Mouse (Mus musculus) right cerebral cortex, postnatal 10 days (tissue): ENCODE results near the gene Ino80d.

ENCODE experiments used
- DNase-seq, 2 experiments: peaks; one replicate each; pipeline ENCODE4 v3.0.0; 2021; ENCODE audit warnings: low spot score in 2 of 2

Gene Ino80d

GRCm38 (mm10) chr1:62991021-62991420 lies 123.4 kb downstream of the Ino80d start:
- no peak for DNase-seq

DNA sequence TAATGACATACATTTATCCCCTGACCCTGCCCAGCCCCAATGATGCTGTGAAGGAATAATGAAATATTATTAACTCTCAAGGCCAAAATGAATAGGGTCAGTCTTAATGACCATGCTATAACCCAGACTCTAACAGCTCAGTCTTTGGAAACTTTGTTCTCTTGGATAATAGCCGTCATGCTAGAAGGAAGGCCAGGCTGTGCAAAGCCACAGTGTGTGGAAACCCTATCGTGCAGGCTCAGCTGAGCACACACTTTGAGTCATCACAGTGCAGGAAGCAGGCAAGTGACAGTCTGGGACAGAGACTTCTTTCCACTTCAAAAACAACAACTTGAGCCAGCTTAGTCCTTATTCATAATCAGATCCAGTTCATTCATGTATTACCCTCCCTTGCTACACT lies 126.9 kb downstream of the Ino80d start:
- DNase-seq: no peak

- peak; percentile 54 to 74 for DNase-seq
These were observed 128.2 kb downstream of the Ino80d start for GRCm38 (mm10) chr1:62986267-62986666.

DNA sequence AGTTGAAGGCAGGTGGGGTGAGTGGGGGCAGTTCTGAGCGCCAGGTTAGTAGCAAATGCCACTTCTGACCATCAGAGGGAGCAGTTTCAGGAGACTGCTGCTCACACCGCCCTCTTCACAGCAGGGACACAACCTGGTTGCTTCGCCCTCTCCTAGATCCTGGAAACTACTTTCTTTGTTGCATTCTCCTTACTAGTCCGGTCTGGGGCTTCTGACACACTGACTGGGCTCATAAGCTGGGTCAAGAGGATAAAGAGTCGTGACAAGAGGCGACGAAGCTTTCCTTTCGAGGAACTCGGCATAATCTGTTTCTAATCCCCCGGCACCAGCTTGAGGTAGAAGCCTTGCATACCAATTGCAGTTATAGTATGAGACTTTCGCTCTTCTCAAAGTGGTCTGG lies 129.9 kb downstream of the Ino80d start:
- DNase-seq: peak; percentile 29 to 51

GRCm38 (mm10) chr1:62976742-62977141 lies 137.7 kb downstream of the Ino80d start:
- no peak for DNase-seq

- no peak for DNase-seq
These were observed 147.6 kb downstream of the Ino80d start for GRCm38 (mm10) chr1:62966885-62967284.

DNA sequence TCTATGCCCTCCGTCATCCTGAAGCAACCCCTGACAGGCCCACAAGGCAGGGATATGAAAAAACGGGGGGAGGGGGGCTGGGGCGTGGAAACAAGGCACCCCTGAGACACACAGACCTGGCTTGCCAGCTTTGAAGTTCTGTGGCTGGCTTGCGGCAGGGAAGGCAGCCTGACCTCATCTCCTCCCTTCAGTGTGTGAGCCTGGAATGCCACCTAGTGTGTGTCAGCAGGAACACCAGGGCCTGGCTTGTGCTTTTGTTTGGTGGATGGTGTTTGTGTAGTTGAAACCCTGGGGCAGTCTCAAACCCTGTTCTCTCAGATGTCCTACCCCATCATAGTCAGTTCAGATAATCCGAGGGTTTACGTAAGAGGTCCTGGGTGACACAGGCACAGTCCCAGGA lies 150.2 kb downstream of the Ino80d start:
- peak; percentile 85 to 86 for DNase-seq

DNA sequence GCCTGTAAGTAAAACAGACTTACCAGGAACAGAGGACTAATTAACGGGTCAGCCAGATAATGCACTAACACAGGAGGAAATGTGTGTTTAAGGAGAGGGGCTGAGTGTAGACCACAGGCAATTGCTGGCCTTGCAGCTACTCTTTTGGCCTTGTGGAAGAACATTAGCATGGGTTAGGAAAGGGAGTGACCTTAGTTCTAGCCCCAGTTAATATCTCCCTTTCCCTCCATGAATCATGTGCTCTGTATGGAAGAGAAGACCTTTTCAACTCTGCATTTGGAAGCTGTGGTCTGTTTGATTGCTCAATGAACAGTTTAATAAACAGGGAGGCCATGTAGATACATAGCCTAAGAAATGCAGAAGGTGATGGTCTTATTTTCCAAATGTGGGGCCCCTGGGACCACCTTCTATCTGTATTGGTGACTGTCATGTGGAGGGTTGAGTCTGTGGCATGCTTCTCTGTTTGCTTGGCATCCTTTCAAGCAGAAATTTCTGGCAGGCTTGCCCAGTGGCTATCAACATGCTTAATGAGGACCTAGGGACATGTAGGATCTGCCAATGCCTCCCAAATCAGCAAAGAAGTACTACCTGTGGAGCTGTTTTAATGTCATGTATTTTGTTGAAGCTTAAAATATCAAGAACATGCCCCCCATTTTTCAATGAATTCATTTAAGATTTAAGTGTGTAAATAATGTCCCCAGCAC lies 157.4 kb downstream of the Ino80d start:
- DNase-seq: no peak

DNA sequence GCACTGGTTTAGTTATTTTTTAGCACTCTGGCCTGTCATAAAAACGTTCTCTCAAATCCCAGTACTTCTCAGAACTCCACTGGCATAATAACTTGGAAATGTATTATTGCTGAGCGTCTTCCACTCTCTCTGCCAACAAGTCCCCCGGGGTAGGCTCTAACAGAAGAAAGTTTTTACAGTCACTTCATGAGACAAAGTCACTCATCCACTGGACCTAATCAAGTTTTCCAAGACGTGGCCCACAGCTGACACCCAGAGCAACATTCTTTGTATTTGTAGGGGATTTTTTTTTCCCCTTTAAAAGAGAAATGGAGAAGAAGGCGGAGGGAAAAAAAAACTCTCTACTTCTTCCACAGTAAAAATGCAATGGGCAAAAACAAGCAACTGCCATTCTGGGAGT lies 157.9 kb downstream of the Ino80d start:
- no peak for DNase-seq

DNA sequence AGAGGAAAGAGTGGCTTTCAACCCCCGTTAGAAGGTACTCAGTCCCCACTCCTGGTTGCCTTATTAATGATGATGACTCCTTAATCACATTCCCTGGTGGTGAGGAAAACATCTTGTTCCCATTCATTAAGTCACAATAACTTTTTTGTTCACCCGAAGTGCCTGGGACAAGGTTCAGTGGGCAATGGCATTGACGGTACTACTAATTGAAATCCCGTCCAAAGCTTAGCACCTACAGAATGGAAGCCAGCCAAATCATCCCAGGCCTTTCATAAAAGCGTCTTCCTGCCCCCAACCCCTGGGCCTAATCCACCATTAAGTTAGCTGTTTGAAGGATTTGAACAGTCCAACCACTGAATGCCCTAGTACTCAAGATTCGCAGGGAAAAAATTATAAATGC lies 159.1 kb downstream of the Ino80d start:
- no peak for DNase-seq

GRCm38 (mm10) chr1:62953036-62953435 lies 161.4 kb downstream of the Ino80d start:
- no peak for DNase-seq

DNA sequence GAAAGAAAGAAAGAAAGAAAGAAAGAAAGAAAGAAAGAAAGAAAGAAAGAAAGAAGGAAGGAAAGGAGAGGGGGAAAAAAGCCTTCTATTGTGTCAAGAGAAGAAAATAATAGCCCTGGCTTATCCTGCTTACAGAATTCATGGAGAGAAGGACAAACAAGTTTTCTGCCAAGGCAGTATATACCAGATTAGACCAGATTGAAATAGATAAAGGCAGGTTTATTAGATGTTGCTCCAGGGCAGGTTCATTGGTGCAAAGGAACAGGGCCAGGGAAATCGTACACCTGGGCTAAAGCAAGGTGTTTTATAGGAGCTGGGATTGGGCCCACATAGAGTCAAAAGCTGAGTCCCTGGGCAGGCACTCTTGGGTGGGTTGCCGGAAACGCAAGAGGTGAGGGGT lies 162.1 kb downstream of the Ino80d start:
- DNase-seq: no peak

DNA sequence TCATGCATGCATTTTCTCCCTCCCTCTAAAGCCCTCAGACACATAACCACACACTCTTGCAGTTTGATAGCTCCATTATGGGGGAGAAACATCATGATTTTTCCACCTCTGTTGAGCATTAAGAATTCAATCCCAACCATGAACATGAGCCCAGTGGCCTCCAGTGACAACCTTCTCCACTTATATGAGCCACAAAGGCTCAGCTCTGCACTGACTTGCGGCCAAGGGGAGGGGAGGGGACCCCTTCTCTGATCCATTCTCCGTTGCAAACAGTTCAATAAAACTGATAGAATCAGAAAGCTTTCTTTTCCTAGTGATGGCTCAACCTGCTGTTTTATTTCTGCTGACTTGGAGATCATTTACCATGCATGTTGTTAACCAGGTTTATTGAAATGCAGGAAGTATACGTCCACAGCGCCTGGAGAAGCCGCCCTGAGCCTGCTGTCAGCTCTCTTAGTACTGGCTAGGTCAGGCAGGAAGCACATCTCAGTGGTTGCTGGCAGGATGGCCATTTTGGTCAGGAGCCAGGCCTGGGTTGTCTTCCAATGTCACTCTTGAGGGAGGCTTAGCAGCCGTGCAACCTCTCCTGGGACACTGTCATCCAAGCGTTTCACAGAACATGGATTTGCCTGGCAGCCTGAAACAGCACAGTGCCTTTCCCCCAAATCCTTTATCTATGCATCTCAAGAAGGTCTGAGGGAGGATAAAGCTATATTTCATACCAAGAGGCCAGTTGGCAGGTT lies 163.2 kb downstream of the Ino80d start:
- DNase-seq: peak in 1 of 2 experiments; percentile 37

DNA sequence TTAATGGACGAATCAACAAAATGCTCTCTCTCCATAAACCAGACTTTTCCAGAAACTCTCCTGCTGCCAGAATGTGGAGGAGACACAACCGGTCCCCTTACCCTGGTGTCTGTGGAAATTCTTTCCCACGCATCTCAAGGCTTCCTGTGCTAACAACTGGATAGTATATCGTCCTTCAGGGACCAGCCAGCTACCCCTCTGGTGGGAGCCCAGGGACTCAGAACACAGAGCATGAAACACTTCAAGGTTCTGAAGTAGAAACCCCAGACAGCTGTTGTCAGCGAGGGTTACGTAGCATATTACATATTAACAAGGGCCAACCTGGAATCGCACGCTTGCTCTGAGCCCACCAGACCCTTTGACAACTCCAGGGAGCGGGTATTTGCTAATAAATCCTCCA lies 163.9 kb downstream of the Ino80d start:
- no peak for DNase-seq

DNA sequence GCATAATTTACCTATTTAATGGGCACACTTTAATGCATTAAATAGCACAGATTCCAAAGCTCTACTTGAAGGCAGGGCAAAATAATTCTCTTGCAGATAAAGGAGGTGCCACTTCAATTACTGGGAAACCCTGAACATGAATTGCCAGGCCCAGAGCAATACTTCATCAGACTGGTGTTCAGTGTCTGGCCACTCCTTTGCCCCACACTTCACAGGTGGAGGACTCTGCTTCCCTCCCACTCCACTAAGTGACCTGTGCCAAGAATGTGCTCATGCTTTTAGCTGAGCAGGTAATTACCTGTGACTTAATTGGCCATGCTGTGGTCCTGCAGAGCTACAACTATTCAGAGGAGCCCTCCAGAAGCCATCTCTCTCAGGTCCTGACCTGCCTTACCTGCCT lies 166.7 kb downstream of the Ino80d start:
- no peak for DNase-seq

DNA sequence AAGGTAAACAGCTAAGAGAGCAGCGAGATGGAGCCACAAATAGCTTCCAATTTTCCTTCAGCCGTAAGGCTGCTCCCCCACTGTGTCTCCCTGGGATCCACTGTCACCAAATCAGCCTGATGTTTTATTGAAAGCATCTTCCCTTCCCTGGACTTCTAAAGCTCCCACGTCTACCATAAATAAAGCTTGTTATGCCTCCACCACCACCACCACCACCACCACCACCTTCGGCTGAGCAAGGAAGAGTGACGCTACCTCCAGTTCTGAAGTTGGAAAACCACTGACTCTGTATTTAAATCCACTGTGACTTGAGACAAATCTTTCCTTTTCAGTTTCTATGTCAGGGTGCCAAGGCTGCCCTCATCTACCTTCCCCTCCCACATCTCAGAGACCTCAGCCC lies 167.5 kb downstream of the Ino80d start:
- DNase-seq: no peak

DNA sequence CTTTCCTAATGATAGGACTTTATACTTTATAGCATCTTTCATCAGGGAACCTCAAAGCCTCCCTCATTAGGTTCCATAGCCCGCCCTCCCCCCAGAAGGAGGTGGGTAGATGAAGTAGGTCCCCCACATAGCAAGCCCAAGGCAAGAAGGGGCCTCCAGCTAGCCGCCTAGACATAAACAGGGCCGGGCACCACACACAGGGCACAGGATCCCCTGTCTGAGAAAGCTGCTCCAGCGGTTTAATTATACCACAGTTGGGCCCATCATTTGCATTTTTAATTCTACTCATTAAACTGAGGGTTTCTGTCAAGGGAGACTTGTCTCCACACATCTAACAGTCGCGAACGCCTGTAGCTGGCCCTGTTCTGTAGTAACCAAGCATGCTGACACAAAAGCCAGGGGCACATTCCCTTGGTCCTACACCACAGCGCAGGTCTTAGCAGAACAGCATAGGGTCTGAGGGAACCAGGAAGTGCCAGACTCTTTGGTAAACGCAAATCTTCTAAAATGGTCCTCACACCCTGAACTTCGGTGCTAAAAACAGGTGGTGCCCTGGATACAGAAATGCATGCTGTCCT lies 179.6 kb downstream of the Ino80d start:
- no peak for DNase-seq

DNA sequence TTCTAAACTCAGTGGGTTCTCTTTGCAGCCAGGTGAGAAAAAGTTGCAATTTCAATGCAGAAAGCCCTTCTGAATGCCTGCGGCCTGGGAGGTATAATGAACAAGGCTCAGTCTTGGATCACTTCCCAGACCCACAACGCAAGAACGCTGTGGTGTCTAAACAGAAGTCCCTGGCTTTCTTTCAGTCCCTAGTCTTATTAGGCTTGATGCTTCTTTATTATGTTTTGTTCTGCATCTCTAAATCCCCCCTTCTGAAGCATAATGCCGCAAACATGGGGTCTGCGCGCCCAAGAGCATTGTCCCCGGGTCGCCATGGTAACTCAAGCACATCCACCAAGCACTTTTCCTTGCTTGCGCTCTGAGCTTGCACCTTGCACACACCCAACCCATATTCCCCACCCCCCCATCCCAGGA lies 180.4 kb downstream of the Ino80d start:
- peak; percentile 65 to 74 for DNase-seq

DNA sequence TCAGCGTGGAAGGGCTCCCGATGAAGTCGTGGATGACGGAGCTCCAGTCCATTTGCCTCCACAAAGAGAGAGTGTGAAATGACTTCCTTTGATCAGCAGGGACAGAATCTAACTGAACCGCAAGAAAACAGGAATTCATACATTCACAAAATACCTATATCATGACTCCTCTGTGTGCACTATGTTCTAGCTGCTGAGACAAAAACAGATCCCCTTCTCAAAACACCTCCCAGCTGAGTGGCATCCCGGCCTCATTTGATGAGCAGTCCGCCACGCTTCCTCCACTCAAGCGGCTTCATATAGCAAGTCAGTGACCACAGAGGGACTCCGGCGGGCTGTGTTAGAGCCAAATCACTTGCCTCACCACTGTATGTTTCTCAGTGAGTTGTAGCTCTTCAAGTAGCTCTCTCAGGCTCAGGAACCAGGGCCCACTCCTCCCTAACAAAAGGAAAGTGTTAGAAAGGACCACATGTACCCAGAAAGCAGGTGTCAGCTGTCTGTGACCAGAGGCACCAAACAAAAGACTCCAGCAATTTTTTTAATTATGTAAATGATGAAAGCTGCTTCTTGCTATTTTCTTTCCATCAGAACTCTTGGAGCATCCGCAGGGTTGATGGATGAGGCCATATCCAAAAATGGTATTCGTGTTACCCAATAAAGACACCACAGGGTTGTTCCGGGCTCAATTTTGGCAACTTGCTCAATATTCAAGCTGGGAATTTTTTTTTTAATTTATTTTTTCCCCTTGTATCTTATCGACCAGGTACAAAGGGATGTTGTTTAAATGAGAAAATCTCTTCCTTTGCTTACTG lies 181.0 kb downstream of the Ino80d start:
- no peak for DNase-seq

GRCm38 (mm10) chr1:62929477-62929876 lies 185.0 kb downstream of the Ino80d start:
- DNase-seq: peak; percentile 78 to 88

- DNase-seq: no peak
These were observed 195.2 kb downstream of the Ino80d start for GRCm38 (mm10) chr1:62919219-62919618.

DNA sequence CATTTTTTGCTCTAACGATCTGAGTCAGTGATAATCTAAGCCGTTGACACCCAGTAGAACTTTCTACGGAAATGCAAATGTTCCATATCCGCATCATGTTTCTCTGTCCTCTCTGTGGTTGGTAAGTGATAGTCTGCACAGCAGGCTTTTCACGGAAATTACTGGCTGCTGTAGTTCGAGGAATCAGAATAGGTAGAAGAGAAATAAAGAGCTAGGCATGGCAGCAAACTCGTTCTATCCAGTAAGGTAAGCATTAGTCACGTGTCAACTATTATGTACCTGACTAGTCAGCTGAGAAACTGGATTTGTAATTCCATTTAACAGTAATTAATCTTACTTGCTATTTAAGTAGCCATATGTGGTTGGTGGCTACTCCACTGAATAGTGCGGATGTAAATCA lies 197.9 kb downstream of the Ino80d start:
- DNase-seq: no peak
